Mouse (Mus musculus) midbrain, postnatal 0 days (tissue): ENCODE results near the gene C1rl. TPM values are rescaled to one million over a fixed set of nuclear protein-coding genes. Genes with fewer than 3 reads are reported as not detected.

ENCODE experiments used
- ATAC-seq: fragments of 200-750 bp; cut with Nextera tagmentation; 2 replicates; pipeline ENCODE4 v1.8.0; 2017; ENCODE audit warnings: moderate number of reproducible peaks, mild to moderate bottlenecking, moderate TSS enrichment, moderate library complexity; ENCODE audit not compliant: low FRiP score
- DNase-seq: peaks from one replicate; pipeline ENCODE4 v3.0.0-alpha.2; 2015; ENCODE audit warnings: low spot score
- H3K27ac ChIP-seq: fragments of 300-500 bp; sonication (generic); 2 replicates; pipeline ENCODE4 v1.5.1; 2014; ENCODE audit warnings: low read depth, mild to moderate bottlenecking, low read length, mixed read lengths
- H3K27me3 ChIP-seq: fragments of 300-500 bp; sonication (generic); 2 replicates; pipeline ENCODE4 v1.6.1; 2014; ENCODE audit warnings: low read length, control low read depth, mixed read lengths; ENCODE audit not compliant: insufficient read depth
- H3K36me3 ChIP-seq: fragments of 300-500 bp; sonication (generic); 2 replicates; pipeline ENCODE4 v1.6.1; 2014; ENCODE audit warnings: low read length, control low read depth, mixed read lengths; ENCODE audit not compliant: insufficient read depth
- H3K4me1 ChIP-seq: fragments of 300-500 bp; sonication (generic); 2 replicates; pipeline ENCODE4 v1.6.1; 2014; ENCODE audit warnings: mild to moderate bottlenecking, control low read depth, antibody characterized with exemption, low read length, mixed read lengths; ENCODE audit not compliant: insufficient read depth
- H3K4me2 ChIP-seq: fragments of 300-500 bp; sonication (generic); 2 replicates; pipeline ENCODE4 v1.6.1; 2014; ENCODE audit warnings: low read depth, mild to moderate bottlenecking, low read length, mixed read lengths; ENCODE audit not compliant: poor library complexity, severe bottlenecking
- H3K4me3 ChIP-seq: fragments of 300-500 bp; sonication (generic); 2 replicates; pipeline ENCODE4 v1.5.1; 2014; ENCODE audit warnings: low read depth, mild to moderate bottlenecking, low read length, moderate library complexity
- H3K9ac ChIP-seq: fragments of 300-500 bp; sonication (generic); replicated peaks from 2 replicates; pipeline ENCODE4 v1.6.1; 2014; ENCODE audit warnings: mild to moderate bottlenecking, low read length, moderate library complexity, mixed read lengths; ENCODE audit not compliant: poor library complexity, severe bottlenecking
- H3K9me3 ChIP-seq: fragments of 300-500 bp; sonication (generic); 2 replicates; pipeline ENCODE4 v1.6.1; 2016; ENCODE audit warnings: low read length, control low read depth
- CTCF ChIP-seq: IDR thresholded peaks from 2 replicates; pipeline ENCODE4 v1.5.1; 2016; ENCODE audit warnings: antibody characterized with exemption, mild to moderate bottlenecking
- WGBS: fragments of 180-500 bp; shearing (Covaris S2); extraction: QIAGEN DNeasy Blood & Tissue Kit; methylation state at CpG from one replicate; pipeline ENCODE4 v1.1.7; 2014; 5-methylcytosine and 5-hydroxymethylcytosine counted together
- polyA plus RNA-seq: library from polyadenylated mRNA; unstranded; fragments of >200 nt; fragmentation: Nextera tagmentation; extraction: Ambion mirVana; gene quantifications from 2 replicates; pipeline ENCODE4 v1.2.1, GENCODE M21; 2015
- total RNA-seq: library from RNA; depleted of rRNA; stranded (reverse); fragments of >200 nt; gene quantifications from 2 replicates; pipeline ENCODE4 v1.2.3, GENCODE M21; 2014

Gene C1rl
- total and polyA plus RNA-seq, 2 experiments from 2014 or later, result 0.35 TPM; not detected in 1

DNA sequence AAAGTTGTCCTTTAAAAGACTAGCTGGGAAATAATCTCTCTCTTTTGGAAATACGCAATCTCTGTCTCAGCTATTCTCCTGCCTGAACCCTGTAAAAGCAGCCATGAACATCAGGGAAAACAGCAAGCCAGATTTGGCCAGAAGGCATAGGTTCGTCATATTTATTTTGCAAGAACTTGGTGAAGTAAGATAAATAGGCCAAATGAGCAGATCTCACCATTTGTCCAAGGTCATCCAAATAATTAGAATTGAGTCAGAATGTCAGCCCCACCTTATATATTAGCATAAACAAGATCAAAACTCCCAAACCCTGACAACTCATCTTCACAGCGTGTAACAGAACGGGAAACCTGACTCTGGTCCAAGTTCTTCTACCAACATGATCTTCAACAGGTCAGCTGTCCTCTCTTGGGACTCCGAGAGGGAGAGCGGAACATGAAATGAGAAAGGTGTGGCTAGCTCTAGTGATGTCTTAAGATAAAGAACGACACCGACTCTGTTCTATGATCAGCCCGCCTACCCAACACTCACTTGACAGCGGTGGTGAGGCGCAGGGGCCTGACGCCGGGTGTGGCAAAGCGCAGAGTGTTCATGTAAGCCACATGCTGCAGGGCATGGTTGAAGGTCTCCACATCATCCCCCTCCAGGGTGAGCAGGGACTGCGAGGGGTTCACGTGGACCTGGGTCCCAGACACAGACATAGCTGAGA lies 43.8 kb upstream of the C1rl start:
- ATAC-seq (no peak), DNase-seq (no peak)
- Histone ChIP-seq H3K9me3 (no peaks in the 10 kb centered on the region), H3K4me3 (no peak overlapping the region), H3K27me3 (no peaks in the 10 kb centered on the region), H3K4me2 (no peak overlapping the region), H3K36me3 (peaks cover 41% of the 10 kb centered on the region), H3K9ac (no peak overlapping the region), H3K4me1 (no peaks in the 10 kb centered on the region), H3K27ac (no peak overlapping the region)
- WGBS, result 96% methylated on average over 16 of the region's 16 CpGs
- no peak for TF ChIP-seq CTCF

DNA sequence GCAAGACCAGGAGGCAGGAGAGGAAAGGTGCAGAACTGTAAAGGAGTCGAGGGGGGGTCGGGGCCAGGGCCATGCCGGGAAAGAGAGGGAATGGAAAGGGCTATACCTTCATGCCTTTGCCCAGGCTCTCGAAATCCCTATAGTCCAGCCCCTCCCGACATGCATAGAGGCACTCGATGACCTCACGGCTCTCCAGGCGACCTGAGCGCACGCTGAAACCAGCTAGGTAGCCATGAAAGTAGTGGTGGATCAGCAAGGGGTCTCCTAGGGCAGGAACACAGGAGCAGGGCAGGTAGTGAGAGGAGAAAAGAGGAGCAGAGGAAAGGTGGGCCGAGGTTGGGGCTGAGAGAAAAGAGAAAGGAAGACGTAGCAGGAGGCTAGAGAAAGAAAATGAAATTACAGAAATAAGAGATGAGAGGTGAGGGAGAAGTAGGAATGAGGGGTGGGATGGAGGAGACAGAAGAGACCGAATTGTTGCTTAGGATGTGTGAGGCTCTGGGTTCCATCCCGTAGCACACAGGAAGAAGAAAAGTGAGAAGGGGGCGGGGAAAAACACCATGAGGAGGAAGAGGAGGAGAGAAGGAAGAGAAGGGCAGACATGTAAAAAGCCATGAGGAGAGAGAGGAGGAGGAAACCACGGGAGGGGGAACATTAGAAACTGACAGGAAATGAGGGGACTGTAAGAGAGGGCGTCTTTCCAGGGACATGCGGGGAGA lies 43.1 kb upstream of the C1rl start:
- H3K4me2 ChIP-seq, result no peak overlapping the region
- H3K9me3 ChIP-seq, result no peaks in the 10 kb centered on the region
- H3K36me3 ChIP-seq, result peaks cover 39% of the 10 kb centered on the region
- H3K27me3 ChIP-seq, result no peaks in the 10 kb centered on the region
- no peak overlapping the region for H3K27ac ChIP-seq
- 86% methylated on average over 18 of the region's 18 CpGs for WGBS
- TF ChIP-seq CTCF, result no peak
- DNase-seq (no peak), ATAC-seq (no peak)
- H3K4me1 ChIP-seq, result no peaks in the 10 kb centered on the region
- H3K9ac ChIP-seq, result no peak overlapping the region
- H3K4me3 ChIP-seq, result no peak overlapping the region

GRCm38 (mm10) chr6:124451995-124452394 lies 40.9 kb upstream of the C1rl start:
- no peak for TF ChIP-seq CTCF
- no peak for ATAC-seq
- no peak for DNase-seq
- WGBS, result 87% methylated on average over 3 of the region's 3 CpGs
- no peak overlapping the region for H3K4me2 ChIP-seq
- H3K27me3 ChIP-seq, result no peaks in the 10 kb centered on the region
- H3K4me3 ChIP-seq, result no peak overlapping the region
- H3K36me3 ChIP-seq, result peaks cover 37% of the 10 kb centered on the region
- H3K9ac ChIP-seq, result no peak overlapping the region
- H3K27ac ChIP-seq, result no peak overlapping the region
- no peaks in the 10 kb centered on the region for H3K4me1 ChIP-seq
- no peaks in the 10 kb centered on the region for H3K9me3 ChIP-seq

DNA sequence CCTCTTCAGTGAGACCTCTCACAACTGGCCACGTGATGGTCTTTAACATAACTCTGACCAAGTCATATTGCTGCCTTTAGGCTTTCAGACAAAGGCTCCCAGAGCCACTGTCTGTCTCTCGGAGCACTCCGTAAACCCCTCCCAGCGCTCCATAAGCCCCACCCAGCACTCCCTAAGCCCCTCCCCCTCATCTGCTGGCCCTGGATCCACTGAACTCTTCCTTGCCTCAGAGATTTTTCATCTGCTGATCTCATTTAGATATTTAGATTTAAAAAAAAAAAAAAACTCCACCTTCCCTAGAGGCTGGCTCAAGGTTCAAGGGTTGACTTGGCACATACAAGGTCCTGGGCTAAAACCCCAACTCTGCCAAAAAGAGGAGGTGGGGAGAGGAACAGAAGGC lies 39.2 kb upstream of the C1rl start:
- Histone ChIP-seq H3K9me3 (no peaks in the 10 kb centered on the region), H3K4me2 (no peak overlapping the region), H3K36me3 (peaks cover 37% of the 10 kb centered on the region), H3K4me1 (no peaks in the 10 kb centered on the region), H3K27ac (no peak overlapping the region), H3K9ac (no peak overlapping the region), H3K27me3 (no peaks in the 10 kb centered on the region), H3K4me3 (no peak overlapping the region)
- no peak for TF ChIP-seq CTCF
- DNase-seq (no peak), ATAC-seq (no peak)
- 45% methylated on average over 4 of the region's 4 CpGs for WGBS

DNA sequence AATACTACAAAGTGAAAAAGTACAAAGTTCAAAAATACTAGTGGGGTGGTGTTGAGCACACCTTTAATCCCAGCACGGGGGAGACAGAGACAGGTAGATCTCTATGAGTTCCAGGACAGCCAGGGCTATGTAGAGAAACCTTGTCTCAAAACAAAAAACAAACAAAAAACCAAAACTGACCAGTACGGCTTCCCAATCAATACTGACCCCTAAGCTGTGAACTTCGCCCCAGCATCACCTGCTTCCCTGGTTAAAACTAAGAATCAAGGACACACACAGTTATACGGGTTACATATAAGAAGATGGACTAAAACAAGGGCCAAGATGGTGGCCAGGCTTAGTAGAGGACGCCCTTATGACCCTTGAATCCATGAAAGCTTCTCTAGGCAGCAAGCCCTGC lies 36.7 kb upstream of the C1rl start:
- H3K9ac ChIP-seq, result no peak overlapping the region
- TF ChIP-seq CTCF, result no peak
- WGBS, result 93% methylated on average over 5 of the region's 5 CpGs
- no peaks in the 10 kb centered on the region for H3K27me3 ChIP-seq
- ATAC-seq (no peak), DNase-seq (no peak)
- peaks cover 32% of the 10 kb centered on the region for H3K36me3 ChIP-seq
- H3K4me2 ChIP-seq, result no peak overlapping the region
- H3K4me1 ChIP-seq, result no peaks in the 10 kb centered on the region
- no peak overlapping the region for H3K27ac ChIP-seq
- no peak overlapping the region for H3K4me3 ChIP-seq
- H3K9me3 ChIP-seq, result no peaks in the 10 kb centered on the region

DNA sequence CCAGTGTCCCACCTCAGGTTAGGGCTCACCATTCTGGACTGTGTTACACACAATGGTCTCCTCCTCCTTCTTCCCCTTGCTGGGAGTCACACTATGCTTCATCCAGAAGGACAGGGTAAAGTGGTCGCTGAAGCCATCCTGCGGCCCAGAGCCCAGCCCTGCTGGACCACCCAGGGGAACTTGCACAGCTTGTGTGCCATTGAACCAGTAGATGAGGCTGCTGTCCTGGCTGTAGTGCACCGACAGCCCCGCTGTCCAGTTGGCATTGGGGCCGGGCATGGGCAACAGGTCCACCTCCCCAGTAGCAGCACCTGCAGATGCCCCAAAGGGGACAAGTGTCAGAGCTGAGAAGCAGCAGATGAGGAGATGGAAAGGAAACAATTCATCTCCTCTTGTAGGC lies 35.1 kb upstream of the C1rl start:
- no peak overlapping the region for H3K9ac ChIP-seq
- H3K27me3 ChIP-seq, result no peaks in the 10 kb centered on the region
- ATAC-seq, result no peak
- DNase-seq, result no peak
- TF ChIP-seq CTCF, result no peak
- peaks cover 28% of the 10 kb centered on the region for H3K36me3 ChIP-seq
- 92% methylated on average over 5 of the region's 5 CpGs for WGBS
- H3K9me3 ChIP-seq, result no peaks in the 10 kb centered on the region
- peaks cover 4% of the 10 kb centered on the region; the same call in 1 of the 2 replicates for H3K4me1 ChIP-seq
- no peak overlapping the region for H3K4me3 ChIP-seq
- no peak overlapping the region for H3K27ac ChIP-seq
- H3K4me2 ChIP-seq, result no peak overlapping the region
